Mouse (Mus musculus) erythroblast, embryonic 14.5 days (primary cell): ENCODE measurements around the gene Slc22a7.

Experiments used
- GATA1 ChIP-seq: IDR thresholded peaks from 2 replicates; pipeline ENCODE4 v1.6.1; 2012; ENCODE audit warnings: low read length, inconsistent platforms, mixed read lengths
- TAL1 ChIP-seq: IDR thresholded peaks from 3 replicates; pipeline ENCODE4 v1.6.1; 2012; ENCODE audit warnings: low read length, inconsistent platforms, mixed read lengths

GRCm38 (mm10) chr17:46462226-46462625 lies 24.0 kb upstream of the Slc22a7 start:
- TF ChIP-seq GATA1 (no peak), TAL1 (no peak)
